Mouse (Mus musculus): Measurements from ENCODE around the gene Arrdc2. TPM values are rescaled to one million over a fixed set of nuclear protein-coding genes. Genes with fewer than 3 reads are reported as not detected.
"Not testable (repeated sequence)": the region's sequence is repeated elsewhere in the genome, so short reads cannot be mapped to it uniquely, and the experiment has no call there.

Gene Arrdc2
- total RNA-seq, 2 experiments from 2014 or later, result 19.5 to 20.7 TPM

GRCm38 (mm10) chr8:70836666-70837065, 2.9 kb downstream of the Arrdc2 start:
- TF ChIP-seq CTCF (IDR thresholded peaks at IDR 0.05), result no peak
- Histone ChIP-seq H3K27ac (no peak overlapping the region), H3K4me3 (no peak overlapping the region)
- no peak for DNase-seq (ENCODE audit: extremely low spot score in 1 of 2, low spot score in 2 of 2)
- intact Hi-C loops (cut with DNase I), result no loop called here

GRCm38 (mm10) chr8:70834071-70834470, 5.4 kb downstream of the Arrdc2 start:
- no peak for DNase-seq (ENCODE audit: extremely low spot score in 1 of 2, low spot score in 2 of 2)
- TF ChIP-seq CTCF (IDR thresholded peaks at IDR 0.05), result no peak
- peak overlapping the region; percentile 55 for H3K27ac ChIP-seq
- no peak overlapping the region for H3K4me3 ChIP-seq
- intact Hi-C loops (cut with DNase I), result no loop called here

- intact Hi-C loops (cut with DNase I), result no loop called here
- no peak overlapping the region for H3K4me3 ChIP-seq
- DNase-seq (ENCODE audit: extremely low spot score in 1 of 2, low spot score in 2 of 2), result peak in 1 of 2 experiments; percentile 42
- peak overlapping the region; percentile 55 for H3K27ac ChIP-seq
- no peak for TF ChIP-seq CTCF (IDR thresholded peaks at IDR 0.05)
These were observed 6.0 kb downstream of the Arrdc2 start for GRCm38 (mm10) chr8:70833520-70833919.

GRCm38 (mm10) chr8:70833018-70833482, 6.5 kb downstream of the Arrdc2 start:
- no peak for DNase-seq (ENCODE audit: extremely low spot score in 1 of 2, low spot score in 2 of 2)
- TF ChIP-seq CTCF (IDR thresholded peaks at IDR 0.05), result no peak
- Histone ChIP-seq H3K4me3 (no peak overlapping the region), H3K27ac (peak overlapping the region; percentile 55)
- intact Hi-C loops (cut with DNase I), result no loop called here

GRCm38 (mm10) chr8:70832371-70832770, 7.1 kb downstream of the Arrdc2 start:
- intact Hi-C loops (cut with DNase I), result no loop called here
- no peak for DNase-seq (ENCODE audit: extremely low spot score in 1 of 2, low spot score in 2 of 2)
- Histone ChIP-seq H3K4me3 (no peak overlapping the region), H3K27ac (no peak overlapping the region)
- TF ChIP-seq CTCF (IDR thresholded peaks at IDR 0.05), result no peak

GRCm38 (mm10) chr8:70831517-70831916, 8.0 kb downstream of the Arrdc2 start:
- intact Hi-C loops (cut with DNase I), result no loop called here
- TF ChIP-seq CTCF (IDR thresholded peaks at IDR 0.05), result no peak

GRCm38 (mm10) chr8:70827796-70828195, 11.7 kb downstream of the Arrdc2 start:
- intact Hi-C loops (cut with DNase I), result no loop called here

More at GRCm38 (mm10) chr8:70831517-70831916, 8.0 kb downstream of the Arrdc2 start:
- H3K27ac ChIP-seq, result no peak overlapping the region
- no peak overlapping the region for H3K4me3 ChIP-seq
- no peak for DNase-seq (ENCODE audit: extremely low spot score in 1 of 2, low spot score in 2 of 2)

GRCm38 (mm10) chr8:70827010-70827409, 12.5 kb downstream of the Arrdc2 start:
- peak; percentile 11 for TF ChIP-seq CTCF (IDR thresholded peaks at IDR 0.05)
- intact Hi-C loops (cut with DNase I), result no loop called here

More at GRCm38 (mm10) chr8:70827796-70828195, 11.7 kb downstream of the Arrdc2 start:
- DNase-seq (ENCODE audit: extremely low spot score in 1 of 2, low spot score in 2 of 2), result no peak
- Histone ChIP-seq H3K4me3 (no peak overlapping the region), H3K27ac (no peak overlapping the region)
- TF ChIP-seq CTCF (IDR thresholded peaks at IDR 0.05), result no peak

DNA sequence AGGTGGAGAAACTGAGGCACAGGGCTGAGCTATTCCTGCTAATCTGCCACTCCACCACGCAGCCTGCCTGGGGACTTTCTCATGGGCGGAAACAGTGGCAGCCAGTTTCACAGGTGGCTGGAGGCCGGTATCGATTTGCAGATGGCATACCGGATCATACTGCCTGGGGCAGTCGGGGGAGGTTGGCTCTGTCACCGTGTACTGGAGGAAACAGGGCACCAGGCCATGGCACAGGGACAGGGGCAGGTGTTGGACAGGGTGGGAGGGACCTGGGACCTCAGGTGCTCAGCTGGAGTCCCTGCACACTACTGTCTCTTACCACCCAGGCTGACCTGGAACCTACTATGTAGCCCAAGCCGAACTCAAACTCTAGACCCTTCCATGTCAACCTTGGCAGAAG, 13.7 kb downstream of the Arrdc2 start:
- no peak for TF ChIP-seq CTCF (IDR thresholded peaks at IDR 0.05)
- DNase-seq (ENCODE audit: extremely low spot score in 1 of 2, low spot score in 2 of 2), result no peak
- Histone ChIP-seq H3K4me3 (no peak overlapping the region), H3K27ac (no peak overlapping the region)
- intact Hi-C loops (cut with DNase I), result no loop called here

More at GRCm38 (mm10) chr8:70827010-70827409, 12.5 kb downstream of the Arrdc2 start:
- DNase-seq (ENCODE audit: extremely low spot score in 1 of 2, low spot score in 2 of 2), result no peak
- H3K27ac ChIP-seq, result no peak overlapping the region
- H3K4me3 ChIP-seq, result no peak overlapping the region

DNA sequence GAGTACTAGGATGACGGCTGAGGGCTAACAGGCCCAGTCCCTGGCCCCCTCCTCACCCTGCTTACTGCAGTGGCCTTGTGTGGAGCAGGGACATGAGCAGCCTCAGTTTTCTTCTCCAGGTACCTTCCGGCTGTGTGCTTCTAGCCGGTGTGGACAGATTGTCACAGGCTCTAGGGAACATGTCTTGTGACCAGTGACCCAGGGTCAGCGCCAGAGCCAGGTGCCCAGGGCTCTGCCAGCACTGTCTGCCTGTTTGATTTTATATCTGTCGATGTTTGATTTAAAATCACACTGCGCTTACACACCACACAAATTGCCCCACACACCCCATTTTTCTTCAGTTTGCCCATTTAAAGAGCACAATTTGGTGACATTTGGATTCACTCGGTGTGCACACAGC, 15.7 kb downstream of the Arrdc2 start:
- intact Hi-C loops (cut with DNase I), result no loop called here
- Histone ChIP-seq H3K4me3 (no peak overlapping the region), H3K27ac (no peak overlapping the region)
- TF ChIP-seq CTCF (IDR thresholded peaks at IDR 0.05), result no peak
- no peak for DNase-seq (ENCODE audit: extremely low spot score in 1 of 2, low spot score in 2 of 2)

- H3K4me3 ChIP-seq; DNase-seq (ENCODE audit: extremely low spot score in 1 of 2, low spot score in 2 of 2): not testable (repeated sequence)
- intact Hi-C loops (cut with DNase I), result loop anchor here (1.0 kb wide), 1 partner anchor 19 kb away; no protein-coding TSS in a partner anchor
These were observed 16.9 kb downstream of the Arrdc2 start for GRCm38 (mm10) chr8:70822594-70822993.

GRCm38 (mm10) chr8:70821992-70822391, 17.5 kb downstream of the Arrdc2 start:
- intact Hi-C loops (cut with DNase I), result loop anchor here (1.0 kb wide), 1 partner anchor 19 kb away; no protein-coding TSS in a partner anchor
- no peak overlapping the region for H3K27ac ChIP-seq
- no peak overlapping the region for H3K4me3 ChIP-seq
- DNase-seq (ENCODE audit: extremely low spot score in 1 of 2, low spot score in 2 of 2), result peak in 1 of 2 experiments; percentile 38
- TF ChIP-seq CTCF (IDR thresholded peaks at IDR 0.05), result no peak

More at GRCm38 (mm10) chr8:70822594-70822993, 16.9 kb downstream of the Arrdc2 start:
- H3K27ac ChIP-seq, result not testable (repeated sequence)

GRCm38 (mm10) chr8:70821399-70821962, 18.0 kb downstream of the Arrdc2 start:
- intact Hi-C loops (cut with DNase I), result no loop called here
- Histone ChIP-seq H3K4me3 (no peak overlapping the region), H3K27ac (no peak overlapping the region)
- TF ChIP-seq CTCF (IDR thresholded peaks at IDR 0.05), result peak; percentile 94
- peak; percentile 62 to 74 for DNase-seq (ENCODE audit: extremely low spot score in 1 of 2, low spot score in 2 of 2)

All from left cerebral cortex, adult 2 months (tissue).